In genomic region chr10:71346722-71347508, GRCm38 (mm10) we compare ENCODE assay signal across 8 mouse cellular contexts. TPM values are rescaled to one million over a fixed set of nuclear protein-coding genes. Genes with fewer than 3 reads are reported as not detected.
DNase-seq lines count a peak whose midpoint lies in the region; ATAC-seq and TF ChIP-seq lines count a peak whose summit lies in the region.

No protein-coding gene starts in this region.

- TF ChIP-seq EP300 in heart, adult 2 months (IDR thresholded peaks at IDR 0.05; ENCODE audit: insufficient read depth, low read depth, low read length) = no peak

- H3K9ac ChIP-seq in heart, adult 2 months (ENCODE audit: low read depth, low read length) = peak overlapping the region; percentile 68
- H3K9ac ChIP-seq in forebrain, embryonic 16.5 days (replicated peaks; ENCODE audit: low read depth, low read length) = peak overlapping the region; percentile 84
- H3K9ac ChIP-seq in liver, embryonic 12.5 days = peak overlapping the region; percentile 93

- 13% methylated on average over 13 of the region's 13 CpGs for WGBS in heart, adult 2 months
- 14% methylated on average over 13 of the region's 13 CpGs for WGBS in thymus, adult 2 months
- WGBS in forebrain, embryonic 16.5 days = 11% methylated on average over 13 of the region's 13 CpGs
- 11% methylated on average over 13 of the region's 13 CpGs for WGBS in liver, embryonic 12.5 days (ENCODE audit: insufficient replicate concordance)

- H3K79me2 ChIP-seq in heart, adult 2 months (replicated peaks; ENCODE audit: control insufficient read depth, insufficient read depth, low read length) = peaks cover 3% of the 10 kb centered on the region; the same call in 1 of the 2 replicates

- intact Hi-C loops in heart, adult 2 months (cut with DNase I) = loop anchor here (5.0 kb wide), 2 partner anchors 60 to 110 kb away; partner anchors contain the start of genes Tfam and Ube2d1

- H3K4me3 ChIP-seq in heart, adult 2 months = peak overlapping the region; percentile 96
- H3K4me3 ChIP-seq in thymus, adult 2 months (ENCODE audit: control insufficient read depth, insufficient read depth, low read length) = peak overlapping the region; percentile 68
- peak overlapping the region; percentile 82 for H3K4me3 ChIP-seq in forebrain, embryonic 16.5 days (replicated peaks; ENCODE audit: low read length)
- H3K4me3 ChIP-seq in liver, embryonic 12.5 days = peak overlapping the region; percentile 91

- no peaks in the 10 kb centered on the region for H3K9me3 ChIP-seq in forebrain, embryonic 16.5 days (ENCODE audit: control insufficient read depth, low read length)
- H3K9me3 ChIP-seq in liver, embryonic 12.5 days (replicated peaks) = no peaks in the 10 kb centered on the region

- peak overlapping the region; percentile 73 for H3K4me2 ChIP-seq in forebrain, embryonic 16.5 days (ENCODE audit: low read length)
- peak overlapping the region; percentile 92 for H3K4me2 ChIP-seq in liver, embryonic 12.5 days

- no peak for TF ChIP-seq POLR2A in heart, adult 2 months (IDR thresholded peaks at IDR 0.05; ENCODE audit: insufficient read depth, low read depth, low read length)
- TF ChIP-seq POLR2A in thymus, adult 2 months (IDR thresholded peaks at IDR 0.05; ENCODE audit: control insufficient read depth, extremely low read depth, insufficient read depth, low read length, poor library complexity) = no peak

- no peaks in the 10 kb centered on the region for H3K27me3 ChIP-seq in heart, adult 2 months (ENCODE audit: control insufficient read depth, insufficient read depth, low read length)
- H3K27me3 ChIP-seq in thymus, adult 2 months (ENCODE audit: control insufficient read depth, insufficient read depth, low read length) = no peaks in the 10 kb centered on the region
- H3K27me3 ChIP-seq in forebrain, embryonic 16.5 days (replicated peaks; ENCODE audit: control insufficient read depth, insufficient read depth, low read length) = no peaks in the 10 kb centered on the region
- no peaks in the 10 kb centered on the region for H3K27me3 ChIP-seq in liver, embryonic 12.5 days (replicated peaks)
- H3K27me3 ChIP-seq in splenic B cell, adult 2 months (ENCODE audit: control insufficient read depth, insufficient read depth, low read length, poor library complexity, severe bottlenecking) = no peaks in the 10 kb centered on the region

- TF ChIP-seq CTCF in heart, adult 2 months (IDR thresholded peaks at IDR 0.05) = peak; percentile 44
- TF ChIP-seq CTCF in thymus, adult 2 months (IDR thresholded peaks at IDR 0.05; ENCODE audit: borderline replicate concordance, control insufficient read depth, extremely low read depth, insufficient read depth, low read length, poor library complexity) = no peak

- H3K36me3 ChIP-seq in heart, adult 2 months (ENCODE audit: control insufficient read depth, insufficient read depth, low read length) = no peaks in the 10 kb centered on the region
- no peaks in the 10 kb centered on the region for H3K36me3 ChIP-seq in thymus, adult 2 months (ENCODE audit: control insufficient read depth, insufficient read depth, low read length)
- H3K36me3 ChIP-seq in forebrain, embryonic 16.5 days (ENCODE audit: control insufficient read depth, insufficient read depth) = no peaks in the 10 kb centered on the region
- peaks cover 24% of the 10 kb centered on the region for H3K36me3 ChIP-seq in liver, embryonic 12.5 days
- no peaks in the 10 kb centered on the region for H3K36me3 ChIP-seq in splenic B cell, adult 2 months (ENCODE audit: control insufficient read depth, insufficient read depth, low read length, poor library complexity, severe bottlenecking)

- H3K27ac ChIP-seq in heart, adult 2 months = peak overlapping the region; percentile 79
- H3K27ac ChIP-seq in thymus, adult 2 months (ENCODE audit: control insufficient read depth, insufficient read depth, low read length) = peak overlapping the region; percentile 38
- peak overlapping the region; percentile 78 for H3K27ac ChIP-seq in forebrain, embryonic 16.5 days (ENCODE audit: low read length)
- peak overlapping the region; percentile 89 for H3K27ac ChIP-seq in liver, embryonic 12.5 days

- ATAC-seq in forebrain, embryonic 16.5 days = no peak
- no peak for ATAC-seq in liver, embryonic 12.5 days

- H3K4me1 ChIP-seq in heart, adult 2 months (ENCODE audit: control insufficient read depth, insufficient read depth, low read length) = peaks cover 6% of the 10 kb centered on the region
- peaks cover 21% of the 10 kb centered on the region for H3K4me1 ChIP-seq in thymus, adult 2 months (replicated peaks; ENCODE audit: control insufficient read depth, insufficient read depth, low read length)
- H3K4me1 ChIP-seq in forebrain, embryonic 16.5 days (replicated peaks; ENCODE audit: control insufficient read depth, insufficient read depth, low read length) = peaks cover 38% of the 10 kb centered on the region
- H3K4me1 ChIP-seq in liver, embryonic 12.5 days = peaks cover 66% of the 10 kb centered on the region

- DNase-seq in heart, adult 2 months = no peak
- no peak for DNase-seq in heart, postnatal 4 days
- no peak for DNase-seq in thymus, adult 2 months
- no peak for DNase-seq in thymus, postnatal 25 days
- DNase-seq in splenic B cell, adult 2 months (ENCODE audit: low read depth, low spot score) = peak; percentile 27
- no peak for DNase-seq in thymus, postnatal 0 days (ENCODE audit: low spot score)

RNA-seq across cellular contexts. Expression of gene Ipmk, which starts 0.6 kb away (rescaled TPM):
- total RNA-seq in heart, adult 2 months (2021) = 10 to 100 TPM; 12.6 to 17.9 TPM
- 5.0 and 8.5 TPM in 2 replicates for polyA plus RNA-seq in heart, adult 2 months (2012; rRNA removed)
- total RNA-seq in heart, postnatal 4 days (2021) = 10 to 100 TPM; 12.3 to 14.2 TPM
- 9.8 and 14.4 TPM in 2 replicates for polyA plus RNA-seq in thymus, adult 2 months (2012; rRNA removed)
- polyA plus RNA-seq in forebrain, embryonic 16.5 days (2015; fragmentation: Nextera tagmentation; extraction: Ambion mirVana) = 18.8 and 20.1 TPM in 2 replicates
- polyA plus RNA-seq in liver, embryonic 12.5 days (2016; fragmentation: Nextera tagmentation; extraction: Ambion mirVana) = 13.9 and 14.9 TPM in 2 replicates
- polyA plus RNA-seq in thymus, postnatal 0 days (2015; fragmentation: Nextera tagmentation; extraction: Ambion mirVana) = 9.9 and 10.7 TPM in 2 replicates

RNA-seq across cellular contexts. Expression of gene Cisd1, which starts 2.2 kb away (rescaled TPM):
- 100 to 1,000 TPM; 295 to 338 TPM for total RNA-seq in heart, adult 2 months (2021)
- polyA plus RNA-seq in heart, adult 2 months (2012; rRNA removed) = 203 and 212 TPM in 2 replicates
- total RNA-seq in heart, postnatal 4 days (2021) = 100 to 1,000 TPM; 178 to 194 TPM
- 34.2 and 35.1 TPM in 2 replicates for polyA plus RNA-seq in thymus, adult 2 months (2012; rRNA removed)
- polyA plus RNA-seq in forebrain, embryonic 16.5 days (2015; fragmentation: Nextera tagmentation; extraction: Ambion mirVana) = 242 and 252 TPM in 2 replicates
- 99.8 and 104 TPM in 2 replicates for polyA plus RNA-seq in liver, embryonic 12.5 days (2016; fragmentation: Nextera tagmentation; extraction: Ambion mirVana)
- polyA plus RNA-seq in thymus, postnatal 0 days (2015; fragmentation: Nextera tagmentation; extraction: Ambion mirVana) = 143 and 149 TPM in 2 replicates

Comparison
In these comparisons a context has a peak if more than half of its experiments do, and no peak if none do; other contexts are left out.
1. H3K27ac ChIP-seq: peak in every context shown above with its lines; median percentile 89 in liver, embryonic 12.5 days; 79 in heart, adult 2 months; 78 in forebrain, embryonic 16.5 days; 38 in thymus, adult 2 months.